12 mouse cellular contexts compared by ENCODE assay signal in genomic region chr7:101973730-101974129, GRCm38 (mm10). TPM values are rescaled to one million over a fixed set of nuclear protein-coding genes. Genes with fewer than 3 reads are reported as not detected.
DNase-seq lines count a peak whose midpoint lies in the region; ATAC-seq and TF ChIP-seq lines count a peak whose summit lies in the region.
"Had no signal": no experiment of that assay in that cellular context is flagged by ENCODE, and none has a peak within 500 bp of the region (broad histone marks: within the 10 kb centered on the region; RNA-seq: fewer than 3 reads in every experiment).

No protein-coding gene starts in this region.

- H3K4me3 ChIP-seq in stomach, embryonic 15.5 days (replicated peaks): no peak overlapping the region
- no peak overlapping the region for H3K4me3 ChIP-seq in stomach, postnatal 0 days (ENCODE audit: low read depth, low read length)
- no peak overlapping the region for H3K4me3 ChIP-seq in limb, embryonic 11.5 days (ENCODE audit: low read depth, low read length)
- no peak overlapping the region for H3K4me3 ChIP-seq in liver, embryonic 12.5 days
- H3K4me3 ChIP-seq: heart, adult 2 months had no signal

- H3K4me2 ChIP-seq in stomach, embryonic 15.5 days: no peak overlapping the region
- H3K4me2 ChIP-seq in stomach, postnatal 0 days (replicated peaks; ENCODE audit: low read depth): no peak overlapping the region
- H3K4me2 ChIP-seq in limb, embryonic 11.5 days (ENCODE audit: low read depth, severe bottlenecking): peak overlapping the region; percentile 39
- H3K4me2 ChIP-seq in liver, embryonic 12.5 days: no peak overlapping the region

- no peak for ATAC-seq in stomach, embryonic 15.5 days (ENCODE audit: insufficient read depth, low FRiP score, low read depth)
- no peak for ATAC-seq in stomach, postnatal 0 days (ENCODE audit: low FRiP score, low TSS enrichment)
- ATAC-seq in limb, embryonic 11.5 days (ENCODE audit: insufficient number of reproducible peaks, low FRiP score, low TSS enrichment, low read depth): peak; percentile 29; the same call in 1 of the 2 replicates
- no peak for ATAC-seq in liver, embryonic 12.5 days
- ATAC-seq: hindbrain, postnatal 0 days had no signal

- peaks cover 33% of the 10 kb centered on the region for H3K4me1 ChIP-seq in stomach, embryonic 15.5 days
- H3K4me1 ChIP-seq in stomach, postnatal 0 days (replicated peaks; ENCODE audit: control insufficient read depth, insufficient read depth): peaks cover 3% of the 10 kb centered on the region; the same call in 1 of the 2 replicates
- peaks cover 30% of the 10 kb centered on the region for H3K4me1 ChIP-seq in limb, embryonic 11.5 days (ENCODE audit: control insufficient read depth, insufficient read depth, low read length)
- H3K4me1 ChIP-seq in liver, embryonic 12.5 days: peaks cover 70% of the 10 kb centered on the region

- 0 out of 2 replicates have a peak overlapping the region, but pooled peaks have one; percentile 13 for H3K27ac ChIP-seq in stomach, embryonic 15.5 days
- no peak overlapping the region for H3K27ac ChIP-seq in stomach, postnatal 0 days (replicated peaks)
- H3K27ac ChIP-seq in limb, embryonic 11.5 days (replicated peaks; ENCODE audit: low read depth, low read length): peak overlapping the region; percentile 79
- no peak overlapping the region for H3K27ac ChIP-seq in liver, embryonic 12.5 days
- H3K27ac ChIP-seq: macrophage had no signal

- no peak overlapping the region for H3K9ac ChIP-seq in stomach, embryonic 15.5 days
- no peak overlapping the region for H3K9ac ChIP-seq in stomach, postnatal 0 days (ENCODE audit: low read length)
- H3K9ac ChIP-seq in limb, embryonic 11.5 days (ENCODE audit: low read length): no peak overlapping the region
- H3K9ac ChIP-seq in liver, embryonic 12.5 days: no peak overlapping the region

- 54% methylated on average over 3 of the region's 3 CpGs for WGBS in stomach, embryonic 15.5 days
- 58% methylated on average over 3 of the region's 3 CpGs for WGBS in stomach, postnatal 0 days
- WGBS in limb, embryonic 11.5 days: 9% methylated on average over 3 of the region's 3 CpGs
- WGBS in liver, embryonic 12.5 days (ENCODE audit: insufficient replicate concordance): 57% methylated on average over 3 of the region's 3 CpGs

- no peak for TF ChIP-seq EP300 in stomach, postnatal 0 days (optimal IDR thresholded peaks at IDR 0.05)

- no peaks in the 10 kb centered on the region for H3K9me3 ChIP-seq in stomach, embryonic 15.5 days
- no peaks in the 10 kb centered on the region for H3K9me3 ChIP-seq in stomach, postnatal 0 days (ENCODE audit: control insufficient read depth, low read length)
- H3K9me3 ChIP-seq in limb, embryonic 11.5 days (ENCODE audit: control insufficient read depth, low read length): no peaks in the 10 kb centered on the region
- H3K9me3 ChIP-seq in liver, embryonic 12.5 days (replicated peaks): no peaks in the 10 kb centered on the region

- no peaks in the 10 kb centered on the region for H3K36me3 ChIP-seq in stomach, embryonic 15.5 days
- H3K36me3 ChIP-seq in stomach, postnatal 0 days (ENCODE audit: control insufficient read depth, insufficient read depth, low read length): no peaks in the 10 kb centered on the region
- no peaks in the 10 kb centered on the region; the same call in 1 of the 2 replicates for H3K36me3 ChIP-seq in limb, embryonic 11.5 days (ENCODE audit: control insufficient read depth, insufficient read depth, low read length)
- H3K36me3 ChIP-seq in liver, embryonic 12.5 days: peaks cover 15% of the 10 kb centered on the region; the same call in 1 of the 2 replicates

- DNase-seq in cerebellum, adult 9-10 months: peak; percentile 47
- no peak for DNase-seq in cerebellum, postnatal 4 days (ENCODE audit: low spot score in 2 of 2)
- no peak for DNase-seq in stomach, postnatal 0 days (ENCODE audit: low spot score)
- DNase-seq in limb, embryonic 11.5 days (ENCODE audit: low spot score): peak; percentile 62
- DNase-seq in layer of hippocampus, adult 11-12 months (ENCODE audit: low spot score): no peak
- no peak for DNase-seq in right cerebral cortex, postnatal 25 days
- DNase-seq: retina, postnatal 1 day had no signal

- no peaks in the 10 kb centered on the region for H3K27me3 ChIP-seq in stomach, embryonic 15.5 days (replicated peaks)
- H3K27me3 ChIP-seq in stomach, postnatal 0 days (ENCODE audit: control insufficient read depth, insufficient read depth, low read length): no peaks in the 10 kb centered on the region
- H3K27me3 ChIP-seq in limb, embryonic 11.5 days (ENCODE audit: control insufficient read depth, insufficient read depth, low read length): no peaks in the 10 kb centered on the region
- no peaks in the 10 kb centered on the region for H3K27me3 ChIP-seq in liver, embryonic 12.5 days (replicated peaks)

- TF ChIP-seq CTCF in stomach, postnatal 0 days (IDR thresholded peaks at IDR 0.05; ENCODE audit: low read depth): no peak

RNA-seq across cellular contexts. Expression of gene Numa1, which starts 39.8 kb away (rescaled TPM):
- polyA plus RNA-seq in stomach, embryonic 15.5 days (2015; fragmentation: Nextera tagmentation; extraction: Ambion mirVana): 56.5 and 72.2 TPM in 2 replicates
- polyA plus RNA-seq in stomach, postnatal 0 days (2015; fragmentation: Nextera tagmentation; extraction: Ambion mirVana): 20.7 and 21.9 TPM in 2 replicates
- polyA plus RNA-seq in limb, embryonic 11.5 days (2014; fragmentation: Nextera tagmentation; extraction: Ambion mirVana): 130 and 140 TPM in 2 replicates
- 48.7 and 53.0 TPM in 2 replicates for polyA plus RNA-seq in liver, embryonic 12.5 days (2016; fragmentation: Nextera tagmentation; extraction: Ambion mirVana)

RNA-seq across cellular contexts. Expression of gene Lrrc51, which starts 40.0 kb away (rescaled TPM):
- polyA plus RNA-seq in stomach, embryonic 15.5 days (2015; fragmentation: Nextera tagmentation; extraction: Ambion mirVana): 8.3 and 9.3 TPM in 2 replicates
- polyA plus RNA-seq in stomach, postnatal 0 days (2015; fragmentation: Nextera tagmentation; extraction: Ambion mirVana): 6.8 and 7.0 TPM in 2 replicates
- polyA plus RNA-seq in limb, embryonic 11.5 days (2014; fragmentation: Nextera tagmentation; extraction: Ambion mirVana): 13.2 TPM in 2 replicates
- 2.8 and 3.6 TPM in 2 replicates for polyA plus RNA-seq in liver, embryonic 12.5 days (2016; fragmentation: Nextera tagmentation; extraction: Ambion mirVana)

RNA-seq across cellular contexts. Expression of gene Il18bp, which starts 44.8 kb away (rescaled TPM):
- polyA plus RNA-seq in stomach, embryonic 15.5 days (2015; fragmentation: Nextera tagmentation; extraction: Ambion mirVana): 2.3 and 3.1 TPM in 2 replicates
- 0.99 and 1.2 TPM in 2 replicates for polyA plus RNA-seq in stomach, postnatal 0 days (2015; fragmentation: Nextera tagmentation; extraction: Ambion mirVana)
- polyA plus RNA-seq in limb, embryonic 11.5 days (2014; fragmentation: Nextera tagmentation; extraction: Ambion mirVana): 3.1 and 3.9 TPM in 2 replicates
- 4.5 and 4.9 TPM in 2 replicates for polyA plus RNA-seq in liver, embryonic 12.5 days (2016; fragmentation: Nextera tagmentation; extraction: Ambion mirVana)

Comparison
In these comparisons a context has a peak if more than half of its experiments do, and no peak if none do; other contexts are left out.
1. DNase-seq: peak in cerebellum, adult 9-10 months (single experiment) and limb, embryonic 11.5 days (single experiment); none in cerebellum, postnatal 4 days (0 of 2), stomach, postnatal 0 days (single experiment), layer of hippocampus, adult 11-12 months (single experiment) and right cerebral cortex, postnatal 25 days (single experiment).
2. H3K27ac ChIP-seq: peak in stomach, embryonic 15.5 days (single experiment) and limb, embryonic 11.5 days (single experiment); none in stomach, postnatal 0 days (single experiment) and liver, embryonic 12.5 days (single experiment).